Mouse (Mus musculus): ENCODE measurements around the gene Zfp866. TPM values are rescaled to one million over a fixed set of nuclear protein-coding genes. Genes with fewer than 3 reads are reported as not detected.

Zfp866 gene
- polyA plus RNA-seq (2011; ENCODE audit: insufficient read length, low read depth, missing spikeins), result 22.9 and 31.2 TPM in 2 replicates

DNA sequence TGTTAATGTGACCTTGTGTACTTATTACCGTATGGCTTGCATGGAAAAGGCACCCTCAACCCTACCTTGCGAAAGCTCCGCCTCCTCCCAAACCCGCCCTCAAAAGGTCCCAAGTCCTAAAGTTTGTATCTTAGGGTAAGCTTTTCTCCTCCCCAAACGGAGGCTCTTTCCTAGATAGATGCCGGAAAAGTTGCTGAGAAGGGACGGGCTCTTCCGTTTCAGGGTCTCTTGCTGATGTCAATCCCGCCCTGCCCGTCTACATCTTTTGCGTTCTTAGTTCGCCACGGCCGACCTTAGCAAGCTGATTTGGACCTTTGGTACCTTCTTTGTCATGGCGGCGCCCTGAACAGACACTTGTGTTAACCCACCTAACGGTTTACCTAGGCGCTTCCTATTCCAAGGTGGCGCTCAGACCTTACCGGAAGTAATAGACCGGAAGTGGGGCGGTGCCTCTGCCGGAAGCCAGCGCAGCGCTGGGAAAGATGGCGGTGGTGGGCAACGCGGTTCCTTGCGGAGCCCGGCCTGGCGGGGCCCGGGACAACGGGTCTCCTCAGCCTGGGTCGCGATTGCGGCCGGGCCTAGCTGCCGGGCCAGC lies at the start of gene Zfp866, which contains the start of gene Atp13a1:
Gene Zfp866, minus strand, starts transcription at position 406 of the 595 bp plus-strand sequence.
Gene Atp13a1, plus strand, starts transcription at position 391 of the 595 bp plus-strand sequence.
- peak within 1 kb of the TSS; percentile 86 for H3K4me3 ChIP-seq (ENCODE audit: insufficient read depth, low read length)
- peak within 1 kb of the TSS; percentile 55 for H3K27ac ChIP-seq (ENCODE audit: insufficient read depth, low read length)
- TF ChIP-seq CTCF (IDR thresholded peaks at IDR 0.05; ENCODE audit: borderline replicate concordance, insufficient read depth, low read length) (no peak), POLR2A (IDR thresholded peaks at IDR 0.05; ENCODE audit: low read depth, low read length) (peak; percentile 85)
- peaks cover 7% of the 10 kb centered on the region; the same call in 1 of the 2 replicates for H3K4me1 ChIP-seq (ENCODE audit: control insufficient read depth, insufficient read depth, low read length)

DNA sequence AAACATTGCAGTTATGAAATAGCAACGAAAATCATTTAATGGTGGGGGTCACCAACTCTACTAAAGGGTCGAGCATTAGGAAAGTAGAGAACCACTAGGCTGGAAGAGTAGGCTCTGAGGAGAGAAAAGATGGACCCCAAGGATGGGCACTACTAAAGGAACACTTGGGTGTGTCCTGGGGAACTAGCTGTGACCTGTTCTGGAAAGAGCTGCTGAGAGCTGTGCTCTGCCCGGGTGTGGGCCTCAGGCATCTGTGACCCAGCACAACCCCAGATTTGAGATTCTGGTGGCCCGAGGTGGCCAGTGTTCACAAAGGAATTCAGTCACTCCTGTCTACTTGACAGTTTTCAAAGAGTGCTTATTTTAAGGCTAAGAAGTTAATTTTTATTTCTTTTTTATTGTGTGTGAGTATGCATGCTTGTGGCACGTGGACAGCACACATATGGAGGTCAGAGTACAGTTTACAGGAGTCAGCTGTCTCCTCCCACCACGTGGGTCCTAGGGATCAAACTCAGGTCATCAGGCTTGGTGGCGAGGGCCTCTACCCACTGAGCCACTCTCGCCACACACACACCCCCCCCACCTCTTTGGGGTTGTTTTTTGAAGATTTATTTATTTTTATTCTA lies 46.2 kb upstream of the Zfp866 start:
- Histone ChIP-seq H3K4me3 (ENCODE audit: insufficient read depth, low read length) (no peak overlapping the region), H3K27ac (ENCODE audit: insufficient read depth, low read length) (no peak overlapping the region), H3K4me1 (ENCODE audit: control insufficient read depth, insufficient read depth, low read length) (no peaks in the 10 kb centered on the region)
- TF ChIP-seq POLR2A (IDR thresholded peaks at IDR 0.05; ENCODE audit: low read depth, low read length) (no peak), CTCF (IDR thresholded peaks at IDR 0.05; ENCODE audit: borderline replicate concordance, insufficient read depth, low read length) (no peak)

DNA sequence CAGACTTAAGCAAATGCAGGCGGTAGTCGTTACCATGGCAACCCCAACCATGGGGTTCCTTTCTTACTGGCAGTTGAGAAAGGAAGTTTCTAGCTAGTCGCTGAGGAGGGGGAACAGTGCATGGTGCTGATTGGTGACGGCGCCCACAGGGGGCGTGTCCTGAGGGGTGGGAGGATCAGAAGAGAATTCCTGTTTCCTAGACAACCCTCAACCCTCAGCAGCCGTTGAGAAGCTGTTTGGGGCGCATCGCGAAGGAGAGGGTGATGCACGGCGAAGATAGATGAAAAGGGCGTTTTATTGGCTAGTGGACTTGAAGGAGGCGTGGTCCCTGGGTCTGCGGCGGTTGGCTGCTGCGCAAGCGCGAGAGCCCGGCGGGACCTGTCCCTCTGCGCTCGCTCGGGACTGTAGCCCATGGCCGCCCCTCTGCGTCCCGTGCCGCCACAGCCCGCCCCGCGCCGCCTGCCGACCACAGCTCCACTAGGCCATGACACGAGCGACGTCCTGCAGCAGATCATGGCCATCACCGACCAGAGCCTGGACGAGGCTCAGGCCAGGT lies 41.4 kb upstream of the Zfp866 start, which contains the start of gene Pbx4:
Gene Pbx4, plus strand, starts transcription at position 194 of the 556 bp plus-strand sequence.
- H3K4me3 ChIP-seq (ENCODE audit: insufficient read depth, low read length), result peak within 1 kb of the TSS; percentile 66
- TF ChIP-seq CTCF (IDR thresholded peaks at IDR 0.05; ENCODE audit: borderline replicate concordance, insufficient read depth, low read length), result no peak
- TF ChIP-seq POLR2A (IDR thresholded peaks at IDR 0.05; ENCODE audit: low read depth, low read length), result peak; percentile 36; the same call in 1 of the 2 replicates
- no peak within 1 kb of the TSS for H3K27ac ChIP-seq (ENCODE audit: insufficient read depth, low read length)
- no peaks in the 10 kb centered on the region for H3K4me1 ChIP-seq (ENCODE audit: control insufficient read depth, insufficient read depth, low read length)

DNA sequence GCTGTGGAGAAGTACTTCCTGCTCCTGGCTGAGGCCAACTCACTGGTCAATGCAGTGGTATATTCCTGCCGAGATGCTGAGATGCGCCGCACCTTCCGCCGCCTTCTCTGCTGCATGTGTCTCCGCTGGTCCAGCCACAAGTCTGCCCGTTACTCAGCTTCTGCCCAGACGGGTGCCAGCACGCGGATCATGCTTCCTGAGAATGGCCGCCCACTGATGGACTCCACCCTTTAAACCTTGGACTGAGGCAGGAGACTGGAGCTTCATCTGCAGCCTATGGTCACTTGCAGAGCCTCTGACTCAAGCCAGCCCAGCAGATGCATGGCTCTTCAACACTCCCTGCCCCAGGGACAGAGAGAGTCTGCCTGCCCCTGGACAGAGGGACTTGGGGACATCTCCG lies 35.4 kb upstream of the Zfp866 start:
- Histone ChIP-seq H3K27ac (ENCODE audit: insufficient read depth, low read length) (no peak overlapping the region), H3K4me3 (ENCODE audit: insufficient read depth, low read length) (no peak overlapping the region), H3K4me1 (ENCODE audit: control insufficient read depth, insufficient read depth, low read length) (no peaks in the 10 kb centered on the region; the same call in 1 of the 2 replicates)
- TF ChIP-seq CTCF (IDR thresholded peaks at IDR 0.05; ENCODE audit: borderline replicate concordance, insufficient read depth, low read length) (no peak), POLR2A (IDR thresholded peaks at IDR 0.05; ENCODE audit: low read depth, low read length) (no peak)

DNA sequence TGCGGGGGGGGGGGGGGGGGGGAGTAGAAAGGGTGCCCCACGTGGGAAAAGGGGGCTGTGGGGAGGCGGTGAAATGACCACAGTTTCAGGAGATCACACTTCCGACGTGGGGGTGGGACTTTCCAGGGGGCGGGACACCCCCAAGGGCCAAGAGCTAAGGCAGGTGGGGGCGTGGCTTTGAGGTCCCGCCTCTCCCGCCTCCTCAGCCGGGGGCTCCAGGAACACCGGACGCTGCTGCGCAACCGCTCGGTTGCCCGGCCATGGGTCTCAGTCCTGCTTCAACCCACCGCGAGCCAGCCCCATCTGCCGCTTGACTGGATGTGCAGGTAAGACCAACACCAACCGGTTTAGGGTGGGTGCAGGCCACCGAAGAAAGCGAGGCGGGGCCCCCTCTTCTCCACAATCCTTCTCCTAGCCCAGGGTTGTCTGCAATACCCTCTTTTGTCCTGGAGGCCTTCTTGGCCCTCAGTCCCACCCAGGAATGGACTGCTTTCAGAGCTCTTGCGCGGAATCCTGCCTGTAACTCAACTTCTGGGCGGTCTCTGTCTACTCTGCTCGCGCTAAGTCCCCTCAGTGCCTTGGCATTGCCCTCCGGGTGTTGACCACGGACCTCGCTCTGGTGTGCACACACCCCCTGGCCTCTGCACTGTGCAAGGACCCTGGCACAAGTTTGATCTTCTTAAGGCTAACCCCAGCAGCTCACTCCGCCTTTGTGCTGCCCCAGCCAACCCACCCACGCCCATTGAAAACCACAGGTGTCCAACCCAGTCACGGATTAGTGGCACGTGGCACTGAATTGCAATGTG lies 31.6 kb upstream of the Zfp866 start, which contains the start of gene Lpar2:
Gene Lpar2, plus strand, starts transcription at position 44 of the 806 bp plus-strand sequence.
- Histone ChIP-seq H3K4me1 (ENCODE audit: control insufficient read depth, insufficient read depth, low read length) (no peaks in the 10 kb centered on the region; the same call in 1 of the 2 replicates), H3K27ac (ENCODE audit: insufficient read depth, low read length) (no peak within 1 kb of the TSS; the same call in 1 of the 2 replicates), H3K4me3 (ENCODE audit: insufficient read depth, low read length) (peak within 1 kb of the TSS; percentile 59)
- TF ChIP-seq CTCF (IDR thresholded peaks at IDR 0.05; ENCODE audit: borderline replicate concordance, insufficient read depth, low read length) (no peak), POLR2A (IDR thresholded peaks at IDR 0.05; ENCODE audit: low read depth, low read length) (peak; percentile 67)

DNA sequence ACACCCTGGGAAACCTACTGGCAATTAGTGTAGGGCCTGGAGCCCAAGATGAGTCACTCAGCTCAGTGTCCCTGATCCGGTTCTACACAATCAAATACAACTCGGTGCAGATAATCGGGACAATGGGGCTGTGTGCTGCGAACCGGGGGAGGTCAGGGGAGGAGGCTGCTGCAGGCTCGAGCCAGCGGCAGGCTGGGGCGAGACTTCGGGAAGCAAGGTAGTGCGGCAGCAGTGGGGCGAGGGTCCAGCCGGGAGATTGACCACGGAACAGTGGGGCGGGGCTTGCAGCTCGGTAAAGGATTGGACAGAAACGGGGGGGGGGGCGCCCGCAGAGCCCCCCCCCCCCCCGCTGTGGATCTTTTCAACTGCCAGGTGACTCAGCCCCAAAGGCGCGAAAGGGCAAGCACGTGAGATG lies 31.0 kb upstream of the Zfp866 start:
- H3K27ac ChIP-seq (ENCODE audit: insufficient read depth, low read length), result no peak overlapping the region
- H3K4me1 ChIP-seq (ENCODE audit: control insufficient read depth, insufficient read depth, low read length), result no peaks in the 10 kb centered on the region; the same call in 1 of the 2 replicates
- peak overlapping the region; percentile 25 for H3K4me3 ChIP-seq (ENCODE audit: insufficient read depth, low read length)
- TF ChIP-seq CTCF (IDR thresholded peaks at IDR 0.05; ENCODE audit: borderline replicate concordance, insufficient read depth, low read length), result no peak
- peak; percentile 48 for TF ChIP-seq POLR2A (IDR thresholded peaks at IDR 0.05; ENCODE audit: low read depth, low read length)

DNA sequence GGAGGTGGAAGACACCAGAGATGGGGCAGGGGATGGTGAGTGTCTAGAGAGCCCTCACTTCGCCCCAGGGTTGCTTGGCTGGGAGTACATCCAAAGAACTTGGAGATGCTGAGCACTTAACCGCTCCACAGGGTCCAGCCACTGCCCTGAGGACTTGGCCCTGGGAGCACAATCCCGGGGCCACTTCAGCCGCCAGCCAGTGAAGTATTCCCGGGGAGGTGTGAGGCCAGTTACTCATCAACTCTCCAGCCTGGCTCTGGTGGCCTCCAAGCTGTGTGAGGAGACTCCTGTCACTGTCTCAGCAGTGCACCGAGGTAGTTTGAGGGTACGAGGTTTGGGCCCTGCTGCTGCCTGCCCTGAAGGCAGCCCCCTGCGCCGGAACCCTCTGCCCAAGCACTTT lies 29.5 kb upstream of the Zfp866 start:
- H3K4me3 ChIP-seq (ENCODE audit: insufficient read depth, low read length), result no peak overlapping the region
- TF ChIP-seq POLR2A (IDR thresholded peaks at IDR 0.05; ENCODE audit: low read depth, low read length) (no peak), CTCF (IDR thresholded peaks at IDR 0.05; ENCODE audit: borderline replicate concordance, insufficient read depth, low read length) (no peak)
- no peaks in the 10 kb centered on the region; the same call in 1 of the 2 replicates for H3K4me1 ChIP-seq (ENCODE audit: control insufficient read depth, insufficient read depth, low read length)
- H3K27ac ChIP-seq (ENCODE audit: insufficient read depth, low read length), result no peak overlapping the region

DNA sequence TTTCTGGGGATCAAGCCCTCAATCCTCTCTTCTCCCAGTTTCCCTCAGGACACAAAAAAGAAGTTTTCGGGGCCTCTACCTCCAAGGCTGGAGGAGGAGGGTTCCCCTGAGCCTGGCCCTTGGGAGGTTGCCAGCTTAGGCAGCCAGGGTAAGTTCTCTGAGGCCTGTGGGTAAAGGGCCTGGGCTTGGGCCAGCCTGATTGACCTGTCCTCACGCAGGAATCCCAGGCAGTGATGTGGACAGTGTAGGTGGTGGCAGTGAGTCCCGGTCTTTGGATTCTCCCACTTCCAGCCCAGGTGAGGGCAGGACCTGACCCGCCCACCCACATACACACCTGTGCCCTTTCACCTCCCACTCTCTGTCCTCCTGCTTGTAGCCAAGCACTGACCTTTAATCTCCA lies 24.4 kb upstream of the Zfp866 start:
- no peak overlapping the region for H3K27ac ChIP-seq (ENCODE audit: insufficient read depth, low read length)
- H3K4me3 ChIP-seq (ENCODE audit: insufficient read depth, low read length), result no peak overlapping the region
- TF ChIP-seq CTCF (IDR thresholded peaks at IDR 0.05; ENCODE audit: borderline replicate concordance, insufficient read depth, low read length) (no peak), POLR2A (IDR thresholded peaks at IDR 0.05; ENCODE audit: low read depth, low read length) (no peak)
- no peaks in the 10 kb centered on the region for H3K4me1 ChIP-seq (ENCODE audit: control insufficient read depth, insufficient read depth, low read length)

DNA sequence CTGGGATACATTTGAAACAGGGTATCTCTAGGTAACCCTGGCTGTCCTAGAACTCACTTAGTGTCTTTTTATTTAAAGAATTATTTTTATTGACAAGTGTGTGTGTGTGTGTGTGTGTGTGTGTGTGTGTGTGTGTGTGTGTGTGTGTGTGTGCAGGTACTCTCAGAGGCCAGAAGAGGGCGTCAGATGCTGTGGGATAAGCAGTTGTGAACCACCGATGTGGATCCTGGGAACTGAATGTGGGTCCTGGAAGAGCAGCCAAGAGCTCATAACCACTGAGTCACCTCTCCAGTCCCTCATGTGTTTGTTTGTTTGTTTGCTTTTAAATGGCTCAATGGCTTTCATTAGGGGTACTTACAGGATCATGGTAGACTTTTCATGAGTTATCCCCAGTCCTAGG lies 23.9 kb upstream of the Zfp866 start:
- TF ChIP-seq CTCF (IDR thresholded peaks at IDR 0.05; ENCODE audit: borderline replicate concordance, insufficient read depth, low read length) (no peak), POLR2A (IDR thresholded peaks at IDR 0.05; ENCODE audit: low read depth, low read length) (no peak)
- no peaks in the 10 kb centered on the region for H3K4me1 ChIP-seq (ENCODE audit: control insufficient read depth, insufficient read depth, low read length)
- H3K27ac ChIP-seq (ENCODE audit: insufficient read depth, low read length), result no peak overlapping the region
- H3K4me3 ChIP-seq (ENCODE audit: insufficient read depth, low read length), result no peak overlapping the region

Measured in embryonic fibroblast, embryonic 13.5 days (primary cell).